Mouse (Mus musculus) forebrain, embryonic 13.5 days (tissue): ENCODE results near the gene Nrsn2. TPM values are rescaled to one million over a fixed set of nuclear protein-coding genes. Genes with fewer than 3 reads are reported as not detected.

ENCODE experiments used
- ATAC-seq: fragments of 200-750 bp; cut with Nextera tagmentation; 2 replicates; pipeline ENCODE4 v1.8.0; 2017
- H3K27ac ChIP-seq: fragments of 300-500 bp; sonication (generic); 2 replicates; pipeline ENCODE4 v1.5.1; 2015; ENCODE audit warnings: inconsistent platforms, mild to moderate bottlenecking, moderate library complexity
- H3K27me3 ChIP-seq: fragments of 300-500 bp; sonication (generic); 2 replicates; pipeline ENCODE4 v1.6.1; 2015; ENCODE audit warnings: mild to moderate bottlenecking, inconsistent platforms
- H3K36me3 ChIP-seq: fragments of 300-500 bp; sonication (generic); 2 replicates; pipeline ENCODE4 v1.6.1; 2015; ENCODE audit warnings: mild to moderate bottlenecking, inconsistent platforms; ENCODE audit not compliant: poor library complexity, severe bottlenecking
- H3K4me1 ChIP-seq: fragments of 300-500 bp; sonication (generic); 2 replicates; pipeline ENCODE4 v1.6.1; 2015; ENCODE audit warnings: inconsistent platforms
- H3K4me2 ChIP-seq: fragments of 300-500 bp; sonication (generic); 2 replicates; pipeline ENCODE4 v1.6.1; 2015; ENCODE audit warnings: inconsistent platforms, mild to moderate bottlenecking, moderate library complexity
- H3K4me3 ChIP-seq: fragments of 300-500 bp; sonication (generic); 2 replicates; pipeline ENCODE4 v1.5.1; 2015; ENCODE audit warnings: mild to moderate bottlenecking, inconsistent platforms
- H3K9ac ChIP-seq: fragments of 300-500 bp; sonication (generic); 2 replicates; pipeline ENCODE4 v1.6.1; 2015; ENCODE audit warnings: mild to moderate bottlenecking, inconsistent platforms
- H3K9me3 ChIP-seq: fragments of 300-500 bp; sonication (generic); replicated peaks from 2 replicates; pipeline ENCODE4 v1.6.1; 2016; ENCODE audit warnings: inconsistent platforms
- WGBS: fragments of 180-500 bp; shearing (Covaris S2); methylation state at CpG from one replicate; pipeline ENCODE4 v1.1.7; 2015; 5-methylcytosine and 5-hydroxymethylcytosine counted together
- polyA plus RNA-seq: library from polyadenylated mRNA; unstranded; fragments of >200 nt; fragmentation: Nextera tagmentation; extraction: Ambion mirVana; gene quantifications from 2 replicates; pipeline ENCODE4 v1.2.1, GENCODE M21; 2015

The Nrsn2 gene
- polyA plus RNA-seq, 1 experiment from 2014 or later = 11.8 TPM

DNA sequence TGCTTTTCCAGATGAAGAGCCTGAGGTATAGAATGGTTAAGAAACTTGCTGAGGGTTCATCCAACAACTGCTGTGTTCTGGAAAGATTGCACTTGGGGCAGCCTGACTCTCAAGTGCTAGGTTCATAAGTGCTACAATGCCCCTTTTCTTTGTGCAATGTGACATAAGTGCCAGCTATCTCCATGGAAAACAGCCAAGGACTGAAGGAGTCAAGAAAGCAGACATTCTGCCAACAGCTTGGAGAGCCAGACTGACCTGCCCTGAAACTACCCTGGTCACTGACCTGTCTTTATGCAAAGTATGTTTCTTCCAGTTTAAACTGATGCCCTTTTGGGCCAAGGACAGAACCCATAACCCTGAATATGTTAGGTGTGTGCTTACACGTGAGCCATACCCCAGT, 39.6 kb downstream of the Nrsn2 start:
- no peaks in the 10 kb centered on the region for H3K9me3 ChIP-seq
- H3K9ac ChIP-seq = no peak overlapping the region
- WGBS = 75% methylated on average over 1 of the region's 1 CpGs
- H3K4me1 ChIP-seq = no peaks in the 10 kb centered on the region
- ATAC-seq = no peak
- no peak overlapping the region for H3K4me2 ChIP-seq
- H3K4me3 ChIP-seq = no peak overlapping the region
- H3K36me3 ChIP-seq = no peaks in the 10 kb centered on the region
- peaks cover 2% of the 10 kb centered on the region; the same call in 1 of the 2 replicates for H3K27me3 ChIP-seq
- no peak overlapping the region for H3K27ac ChIP-seq

DNA sequence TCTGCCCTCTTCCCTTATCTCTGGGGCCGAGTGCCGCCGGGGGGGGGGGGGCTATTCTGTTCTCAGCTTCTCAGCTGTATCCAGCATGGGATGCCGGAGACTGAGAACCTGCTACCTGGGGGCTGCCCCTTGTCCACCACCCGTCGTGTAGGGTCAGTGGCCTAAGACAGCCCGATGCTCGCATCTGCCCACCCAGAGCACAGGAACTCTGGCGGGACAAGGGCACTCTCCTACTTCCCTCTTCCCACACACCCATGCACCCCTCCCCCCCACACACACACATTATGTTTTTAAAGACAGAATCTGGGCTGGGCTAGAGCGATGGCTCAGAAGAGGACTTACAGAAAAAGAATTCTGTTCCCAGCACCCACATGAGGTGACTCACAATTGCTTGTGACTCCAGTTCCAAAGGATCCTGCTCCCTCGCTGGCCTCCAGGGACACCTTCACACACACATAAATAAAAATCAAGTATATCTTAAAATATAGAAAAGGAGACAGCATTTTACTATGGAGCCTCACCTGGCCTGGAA, 41.1 kb downstream of the Nrsn2 start:
- WGBS = 45% methylated on average over 11 of the region's 11 CpGs
- Histone ChIP-seq H3K4me3 (no peak overlapping the region), H3K36me3 (no peaks in the 10 kb centered on the region), H3K9ac (no peak overlapping the region), H3K9me3 (no peaks in the 10 kb centered on the region), H3K4me1 (peaks cover 15% of the 10 kb centered on the region), H3K27ac (no peak overlapping the region), H3K4me2 (no peak overlapping the region), H3K27me3 (no peaks in the 10 kb centered on the region)
- ATAC-seq = no peak

DNA sequence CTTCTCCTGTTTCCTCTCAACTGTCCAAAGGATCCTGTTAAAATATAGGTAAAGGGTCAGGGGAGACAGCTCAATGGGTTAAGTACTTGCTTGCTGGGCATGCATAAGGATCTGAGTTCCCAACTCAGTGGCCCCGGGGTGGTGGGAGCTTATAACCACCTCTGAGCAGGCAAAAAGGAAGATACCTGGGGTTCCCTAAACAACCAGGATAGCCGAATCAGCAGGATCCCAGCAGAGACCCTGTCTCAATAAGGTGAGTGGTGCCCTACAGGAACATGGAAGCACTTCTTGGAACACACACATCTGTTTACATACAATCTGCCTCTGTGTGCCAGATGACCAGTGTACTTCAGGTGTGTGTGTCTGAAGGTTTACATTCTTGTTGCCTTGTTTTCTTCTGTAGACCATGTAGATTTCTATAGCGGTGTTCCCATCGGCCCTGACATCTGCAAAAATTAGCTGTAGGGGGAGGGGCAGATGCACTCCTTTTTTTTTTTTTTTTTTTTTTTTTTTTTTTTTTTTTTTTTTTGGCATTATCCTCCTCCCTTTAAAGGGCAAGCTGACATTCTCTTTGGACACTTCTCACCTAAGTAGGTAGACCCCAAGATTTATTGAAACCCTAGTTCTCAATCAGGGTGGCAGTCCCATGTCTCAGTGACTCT, 43.0 kb downstream of the Nrsn2 start:
- H3K27ac ChIP-seq = no peak overlapping the region
- H3K4me3 ChIP-seq = no peak overlapping the region
- H3K36me3 ChIP-seq = peaks cover 10% of the 10 kb centered on the region
- ATAC-seq = no peak
- H3K9ac ChIP-seq = no peak overlapping the region
- no peaks in the 10 kb centered on the region for H3K9me3 ChIP-seq
- peaks cover 21% of the 10 kb centered on the region for H3K4me1 ChIP-seq
- no peak overlapping the region for H3K4me2 ChIP-seq
- 79% methylated on average over 4 of the region's 4 CpGs for WGBS
- H3K27me3 ChIP-seq = no peaks in the 10 kb centered on the region

DNA sequence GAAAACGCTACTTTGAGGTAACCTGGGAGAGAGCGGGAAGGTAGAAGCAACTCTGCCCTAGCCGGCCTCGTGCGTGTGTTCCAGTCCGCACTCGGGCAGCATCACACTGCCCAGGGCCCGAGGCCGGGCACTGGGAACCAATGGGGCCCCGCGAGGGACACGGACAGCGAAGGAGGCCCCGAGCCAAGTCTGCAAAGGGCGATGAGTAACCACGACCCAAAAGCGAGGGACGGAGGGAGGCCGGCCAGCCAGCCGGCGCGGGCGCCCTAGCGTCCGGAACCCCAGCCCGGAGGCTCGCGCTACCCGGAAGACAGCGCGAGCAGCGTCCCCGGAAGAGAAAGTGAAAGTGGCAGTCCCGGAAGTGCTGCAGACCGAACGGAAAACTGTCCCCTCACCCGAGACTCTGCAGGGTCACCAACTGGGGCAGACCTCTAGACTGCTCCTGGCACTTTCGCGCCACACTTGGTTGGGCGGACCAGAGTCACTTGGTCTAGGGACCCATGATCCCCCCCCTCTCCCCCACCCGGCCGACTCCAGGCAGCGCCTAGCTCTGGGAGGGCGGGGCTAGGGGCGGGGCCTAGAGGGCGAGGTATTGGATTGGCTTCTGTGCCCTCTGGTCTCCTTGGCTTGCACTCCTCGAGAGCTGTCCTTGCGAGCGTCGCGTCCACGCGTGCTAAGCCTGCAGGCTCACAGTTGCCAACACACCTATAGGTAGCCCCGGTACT, 44.2 kb downstream of the Nrsn2 start, which contains the start of gene Rbck1:
Rbck1 (minus strand) TSS at position 553 of the 725 bp plus-strand sequence.
- H3K9me3 ChIP-seq = no peaks in the 10 kb centered on the region
- WGBS = under 1% methylated on average over 52 of the region's 54 CpGs
- peaks cover 21% of the 10 kb centered on the region for H3K36me3 ChIP-seq
- peak within 1 kb of the TSS; percentile 91 for H3K4me2 ChIP-seq
- no peaks in the 10 kb centered on the region for H3K27me3 ChIP-seq
- peak; percentile 97 for ATAC-seq
- H3K27ac ChIP-seq = peak within 1 kb of the TSS; percentile 84
- peaks cover 21% of the 10 kb centered on the region for H3K4me1 ChIP-seq
- H3K9ac ChIP-seq = peak within 1 kb of the TSS; percentile 94
- H3K4me3 ChIP-seq = peak within 1 kb of the TSS; percentile 90

DNA sequence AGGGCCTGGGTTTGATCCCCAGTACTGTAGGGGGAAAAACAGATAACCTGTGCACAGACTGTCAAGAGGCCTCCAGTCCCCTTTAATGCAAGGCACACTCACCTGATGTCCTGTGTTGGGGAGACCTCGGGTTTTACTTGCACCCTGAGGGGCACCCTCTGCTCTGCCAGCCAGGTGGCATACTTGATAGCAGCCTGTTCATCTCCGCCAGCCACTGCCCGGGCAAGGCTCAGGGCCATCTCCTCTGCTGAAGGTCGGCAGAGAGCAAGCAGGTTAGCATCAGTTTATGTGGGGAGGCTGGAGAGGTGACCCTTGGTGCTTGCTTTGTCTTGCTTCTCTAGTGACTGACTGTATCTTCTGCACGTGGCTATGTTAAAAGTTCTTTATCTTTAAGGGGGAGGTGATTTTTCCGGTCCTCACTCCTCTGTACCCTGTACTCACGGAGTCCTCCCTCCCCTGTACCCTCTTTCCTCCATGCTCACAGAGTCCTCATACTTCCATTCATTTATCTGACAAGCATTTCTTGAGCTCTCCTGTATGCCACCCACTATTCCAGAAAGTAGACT, 45.5 kb downstream of the Nrsn2 start:
- ATAC-seq = no peak
- Histone ChIP-seq H3K27me3 (no peaks in the 10 kb centered on the region), H3K4me1 (peaks cover 21% of the 10 kb centered on the region), H3K27ac (no peak overlapping the region), H3K36me3 (peaks cover 34% of the 10 kb centered on the region), H3K9ac (peak overlapping the region; percentile 27; the same call in 1 of the 2 replicates), H3K9me3 (no peaks in the 10 kb centered on the region), H3K4me3 (peak overlapping the region; percentile 90), H3K4me2 (peak overlapping the region; percentile 91)
- 74% methylated on average over 7 of the region's 7 CpGs for WGBS

DNA sequence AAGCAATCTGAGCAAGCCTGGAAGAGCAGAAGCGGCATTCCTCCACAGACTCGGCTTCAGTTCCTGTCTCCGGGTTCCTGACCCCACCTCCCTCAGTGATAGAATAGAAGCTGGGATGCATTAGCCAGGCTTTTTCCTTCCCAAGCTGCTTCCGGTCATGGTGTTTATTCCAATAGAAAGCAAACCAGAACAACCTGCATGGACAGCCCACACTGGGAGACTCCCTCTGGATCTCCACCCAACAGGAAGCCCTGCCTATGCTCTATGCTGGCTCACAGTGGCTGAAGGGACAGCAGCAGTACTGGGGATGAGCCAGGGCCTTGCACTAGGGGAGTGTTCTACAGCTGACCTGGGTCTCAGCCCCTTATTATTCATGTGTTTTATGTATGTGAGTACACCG, 48.5 kb downstream of the Nrsn2 start:
- Histone ChIP-seq H3K27me3 (no peaks in the 10 kb centered on the region), H3K27ac (no peak overlapping the region), H3K4me1 (peaks cover 21% of the 10 kb centered on the region), H3K36me3 (peaks cover 63% of the 10 kb centered on the region), H3K4me2 (no peak overlapping the region), H3K4me3 (no peak overlapping the region), H3K9ac (no peak overlapping the region), H3K9me3 (no peaks in the 10 kb centered on the region)
- WGBS = 92% methylated on average over 5 of the region's 5 CpGs
- no peak for ATAC-seq

DNA sequence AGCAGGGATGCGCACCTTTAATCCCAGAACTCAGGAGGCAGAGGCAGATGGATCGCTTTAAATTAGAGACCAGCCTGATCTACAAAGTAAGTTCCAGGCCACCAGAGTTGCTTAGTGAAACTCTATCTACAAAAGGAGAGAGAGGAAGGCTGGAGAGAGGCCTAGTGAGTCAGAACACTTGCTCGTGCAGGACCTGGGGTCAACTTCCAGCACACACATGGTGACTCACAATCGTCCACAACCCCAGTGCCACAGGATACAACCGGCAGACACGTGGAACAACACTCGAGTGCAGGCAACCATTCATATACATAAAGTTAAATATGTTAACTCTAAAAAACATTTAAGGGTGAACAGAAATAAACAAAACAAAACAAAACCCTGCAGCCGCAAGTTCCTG, 49.8 kb downstream of the Nrsn2 start:
- Histone ChIP-seq H3K9me3 (no peaks in the 10 kb centered on the region), H3K4me1 (peaks cover 19% of the 10 kb centered on the region), H3K4me2 (no peak overlapping the region), H3K4me3 (no peak overlapping the region), H3K36me3 (peaks cover 77% of the 10 kb centered on the region), H3K9ac (no peak overlapping the region), H3K27me3 (no peaks in the 10 kb centered on the region), H3K27ac (no peak overlapping the region)
- no peak for ATAC-seq
- 86% methylated on average over 8 of the region's 8 CpGs for whole genome bisulfite sequencing

DNA sequence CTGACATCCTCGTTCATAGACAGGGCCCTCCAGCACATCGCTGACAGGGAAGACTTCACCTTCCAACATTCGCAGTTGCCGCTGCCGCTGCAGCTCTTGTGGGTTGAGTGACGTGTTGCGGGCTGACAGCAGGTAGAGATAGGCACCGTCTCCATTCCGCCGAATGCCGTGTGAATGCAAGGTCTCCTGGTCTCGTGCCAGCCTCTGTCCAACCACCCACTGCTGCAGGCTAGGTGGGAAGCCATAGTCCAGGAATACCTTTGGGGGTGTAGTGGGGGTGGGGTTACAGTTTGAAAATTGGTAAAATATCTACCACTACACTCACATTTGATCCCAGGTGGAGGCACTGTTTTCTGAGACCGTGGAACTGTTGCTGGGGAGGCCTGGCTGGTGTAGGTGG, 50.3 kb downstream of the Nrsn2 start:
- ATAC-seq = no peak
- H3K27me3 ChIP-seq = no peaks in the 10 kb centered on the region
- no peak overlapping the region for H3K4me2 ChIP-seq
- H3K36me3 ChIP-seq = peaks cover 82% of the 10 kb centered on the region
- H3K9ac ChIP-seq = no peak overlapping the region
- no peaks in the 10 kb centered on the region for H3K9me3 ChIP-seq
- no peak overlapping the region for H3K27ac ChIP-seq
- peaks cover 14% of the 10 kb centered on the region for H3K4me1 ChIP-seq
- no peak overlapping the region for H3K4me3 ChIP-seq
- WGBS = 92% methylated on average over 13 of the region's 13 CpGs

DNA sequence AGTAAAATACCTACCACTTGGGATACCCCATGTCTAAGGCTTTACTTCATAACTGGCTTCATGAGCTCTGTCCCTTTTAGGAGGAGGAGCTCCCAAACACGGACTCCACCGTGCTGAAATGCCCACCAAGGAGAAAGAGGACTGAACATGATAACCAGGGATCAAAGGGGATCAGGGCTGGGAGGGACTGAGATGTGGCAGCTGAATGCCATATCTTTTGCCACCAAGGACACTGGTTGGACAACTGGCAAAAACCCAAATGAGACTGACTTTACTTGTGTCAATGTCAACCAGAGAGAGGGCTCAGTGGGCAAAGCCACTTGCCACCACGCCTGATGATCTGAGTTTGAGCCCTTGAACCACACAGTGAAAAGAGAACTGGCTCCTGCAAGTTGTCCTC, 51.6 kb downstream of the Nrsn2 start:
- H3K9me3 ChIP-seq = no peaks in the 10 kb centered on the region
- 90% methylated on average over 3 of the region's 3 CpGs for WGBS
- H3K4me3 ChIP-seq = no peak overlapping the region
- no peak overlapping the region for H3K9ac ChIP-seq
- peaks cover 94% of the 10 kb centered on the region for H3K36me3 ChIP-seq
- H3K27ac ChIP-seq = no peak overlapping the region
- H3K4me2 ChIP-seq = no peak overlapping the region
- ATAC-seq = no peak
- 0 out of 2 replicates have a peak, but pooled peaks cover under 1% of the 10 kb centered on the region for H3K4me1 ChIP-seq
- no peaks in the 10 kb centered on the region for H3K27me3 ChIP-seq

DNA sequence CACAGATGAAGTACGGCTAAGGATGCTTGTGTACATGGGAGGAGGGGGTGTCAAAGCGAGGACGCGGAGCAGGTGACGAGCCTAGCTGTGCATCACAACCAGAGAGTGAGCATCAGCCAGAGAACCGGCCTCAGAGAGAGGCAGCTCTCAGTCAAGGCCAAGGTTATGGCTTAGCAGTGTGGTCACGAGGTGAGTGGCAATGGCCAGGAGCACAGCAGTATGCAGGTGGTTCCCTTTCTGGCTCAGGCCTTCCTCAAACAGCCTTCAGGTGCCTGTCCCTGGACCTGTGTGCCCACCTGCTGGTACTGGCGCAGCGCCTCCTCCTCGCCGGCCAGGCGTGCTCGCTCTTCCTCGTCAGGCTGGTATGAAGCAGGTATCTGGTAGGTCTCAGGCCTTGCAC, 52.5 kb downstream of the Nrsn2 start:
- Histone ChIP-seq H3K4me3 (no peak overlapping the region), H3K9me3 (no peaks in the 10 kb centered on the region), H3K9ac (no peak overlapping the region), H3K4me2 (no peak overlapping the region), H3K36me3 (peaks cover 98% of the 10 kb centered on the region), H3K27ac (no peak overlapping the region), H3K4me1 (no peaks in the 10 kb centered on the region), H3K27me3 (no peaks in the 10 kb centered on the region)
- no peak for ATAC-seq
- 93% methylated on average over 14 of the region's 14 CpGs for whole genome bisulfite sequencing

DNA sequence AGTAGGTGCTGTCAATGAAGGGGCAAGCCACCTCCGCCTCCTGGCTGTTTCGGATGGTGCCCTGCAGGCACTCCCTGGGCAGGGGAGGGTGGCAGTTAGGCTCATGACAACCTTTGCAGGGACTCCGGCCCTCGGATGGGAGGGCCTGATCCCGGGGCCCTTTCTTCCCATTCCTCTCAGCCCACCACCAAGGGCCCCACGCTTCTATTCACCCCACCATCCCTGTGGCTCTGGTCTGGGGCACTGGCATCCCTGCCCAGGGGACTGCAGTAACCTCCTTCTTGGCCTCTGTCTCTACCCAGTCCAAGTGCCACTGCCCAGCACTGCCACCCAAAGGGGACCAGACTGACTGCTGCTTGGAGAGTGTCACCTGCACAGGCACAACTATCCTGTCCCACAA, 54.2 kb downstream of the Nrsn2 start:
- no peak overlapping the region for H3K4me2 ChIP-seq
- no peak for ATAC-seq
- no peaks in the 10 kb centered on the region for H3K9me3 ChIP-seq
- H3K27me3 ChIP-seq = no peaks in the 10 kb centered on the region
- H3K27ac ChIP-seq = no peak overlapping the region
- H3K4me3 ChIP-seq = no peak overlapping the region
- H3K9ac ChIP-seq = no peak overlapping the region
- H3K36me3 ChIP-seq = peaks cover 97% of the 10 kb centered on the region
- WGBS = 93% methylated on average over 6 of the region's 6 CpGs
- H3K4me1 ChIP-seq = no peaks in the 10 kb centered on the region

DNA sequence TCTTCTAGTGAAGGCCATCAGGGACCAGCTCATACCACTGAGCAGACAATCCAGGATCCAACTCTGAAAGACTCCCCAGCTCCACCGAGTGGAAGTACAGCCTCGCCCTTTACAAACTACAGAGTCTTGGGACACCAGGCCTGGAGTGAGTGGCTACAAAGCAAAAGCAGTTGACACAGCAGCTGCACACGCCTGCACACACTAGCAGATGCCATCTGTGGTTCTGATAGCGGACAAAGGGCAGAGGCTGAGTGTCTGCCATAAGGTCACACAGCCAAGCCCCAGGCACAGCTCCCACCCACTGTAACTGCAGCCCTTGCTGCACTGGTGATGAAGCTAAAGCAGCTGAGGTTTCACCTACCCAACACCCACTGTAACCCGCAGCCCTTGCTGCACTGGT, 54.9 kb downstream of the Nrsn2 start:
- no peak overlapping the region for H3K27ac ChIP-seq
- H3K4me2 ChIP-seq = no peak overlapping the region
- peaks cover 97% of the 10 kb centered on the region for H3K36me3 ChIP-seq
- H3K4me3 ChIP-seq = no peak overlapping the region
- ATAC-seq = no peak
- no peaks in the 10 kb centered on the region for H3K4me1 ChIP-seq
- H3K27me3 ChIP-seq = no peaks in the 10 kb centered on the region
- no peaks in the 10 kb centered on the region for H3K9me3 ChIP-seq
- H3K9ac ChIP-seq = no peak overlapping the region
- 90% methylated on average over 5 of the region's 5 CpGs for WGBS
